Mouse (Mus musculus): ENCODE measurements around the gene Sp3. TPM values are rescaled to one million over a fixed set of nuclear protein-coding genes. Genes with fewer than 3 reads are reported as not detected.
A peak's percentile ranks its signal among the peaks of the same experiment; 100 is the strongest.

Sp3 gene
- total RNA-seq (2012; rRNA removed) = 34.9 and 36.1 TPM in 2 replicates
- polyA plus RNA-seq (2012; ENCODE audit: insufficient read depth in 1 of 2, insufficient read length in 2 of 2, low read depth in 1 of 2, low replicate concordance in 2 of 2, missing spikeins in 1 of 2) = 100 to 1,000 TPM in 1 of 2 experiments, 10 to 100 TPM in 1; 27.8 to 299 TPM

GRCm38 (mm10) chr2:72980337-72981074 is at the start of gene Sp3:
Gene Sp3 (minus strand): TSS chr2:72980446.
- H3K36me3 ChIP-seq (ENCODE audit: control insufficient read depth in 1 of 2, insufficient read depth in 2 of 2, low read length in 2 of 2) = peaks cover 0 to 33% of the 10 kb centered on the region in 2 experiments; a peak in 3 of 4 replicates
- H3K4me1 ChIP-seq (ENCODE audit: control insufficient read depth in 1 of 2, insufficient read depth in 2 of 2, low read length in 2 of 2) = peaks cover 4 to 11% of the 10 kb centered on the region in 2 experiments
- H3K79me2 ChIP-seq (ENCODE audit: control insufficient read depth, insufficient read depth, low read length, poor library complexity) = peaks cover 42% of the 10 kb centered on the region
- H3K27ac ChIP-seq (ENCODE audit: control insufficient read depth, low read depth, low read length) = peak within 1 kb of the TSS; percentile 99
- H3K4me3 ChIP-seq (ENCODE audit: control insufficient read depth in 1 of 2, insufficient read depth in 1 of 2, low read depth in 2 of 2, low read length in 2 of 2) = peak within 1 kb of the TSS; percentile 92
- H3K9ac ChIP-seq (ENCODE audit: control insufficient read depth, low read depth, low read length, poor library complexity, severe bottlenecking) = peak within 1 kb of the TSS; percentile 100
- H3K27me3 ChIP-seq (ENCODE audit: control insufficient read depth in 1 of 2, insufficient read depth in 2 of 2, low read length in 2 of 2) = no peaks in the 10 kb centered on the region
- DNase-seq (ENCODE audit: low read depth, low spot score) = peak; percentile 98
- no peaks in the 10 kb centered on the region for H3K9me3 ChIP-seq (replicated peaks; ENCODE audit: insufficient read depth, low read length)
- peak; percentile 38 for TF ChIP-seq SIN3A (IDR thresholded peaks at IDR 0.05; ENCODE audit: low read length)
- TF ChIP-seq TBP (IDR thresholded peaks at IDR 0.05; ENCODE audit: low read depth, low read length) = peak; percentile 82
- peak; percentile 81; the same call in 1 of the 2 replicates for TF ChIP-seq MAZ (IDR thresholded peaks at IDR 0.05; ENCODE audit: low read depth, low read length)
- peak; percentile 86 for TF ChIP-seq HCFC1 (IDR thresholded peaks at IDR 0.05; ENCODE audit: low read depth, low read length)
- TF ChIP-seq USF1 (IDR thresholded peaks at IDR 0.05; ENCODE audit: low read depth, low read length) = no peak
- no peak for TF ChIP-seq MAX (IDR thresholded peaks at IDR 0.05; ENCODE audit: low read length)
- no peak; the same call in 1 of the 2 replicates for TF ChIP-seq ZMIZ1 (IDR thresholded peaks at IDR 0.05; ENCODE audit: low read depth, low read length)
- TF ChIP-seq GABPA (IDR thresholded peaks at IDR 0.05; ENCODE audit: low read depth, low read length) = no peak
- peak; percentile 45 for TF ChIP-seq MXI1 (IDR thresholded peaks at IDR 0.05; ENCODE audit: low read depth, low read length)
- peak; percentile 81 to 86 for TF ChIP-seq POLR2A (IDR thresholded peaks at IDR 0.05; ENCODE audit: control insufficient read depth in 1 of 2, insufficient read depth in 1 of 2, low read depth in 1 of 2, low read length in 2 of 2, poor library complexity in 1 of 2)
- peak; percentile 39; the same call in 1 of the 2 replicates for TF ChIP-seq CHD2 (IDR thresholded peaks at IDR 0.05; ENCODE audit: low read length)
- no peak for TF ChIP-seq POLR2AphosphoS5 (IDR thresholded peaks at IDR 0.05; ENCODE audit: borderline replicate concordance, low read depth, low read length)
- no peak for TF ChIP-seq RCOR1 (IDR thresholded peaks at IDR 0.05; ENCODE audit: low read depth, low read length)
- TF ChIP-seq NELFE (IDR thresholded peaks at IDR 0.05; ENCODE audit: low read depth, low read length) = peak; percentile 75
- TF ChIP-seq ELF1 (IDR thresholded peaks at IDR 0.05; ENCODE audit: low read depth, low read length) = peak; percentile 85
- no peak for TF ChIP-seq E2F4 (IDR thresholded peaks at IDR 0.05; ENCODE audit: borderline replicate concordance, low read depth, low read length)
- TF ChIP-seq TAL1 (IDR thresholded peaks at IDR 0.05; ENCODE audit: low read length) = no peak
- TF ChIP-seq ZKSCAN1 (IDR thresholded peaks at IDR 0.05; ENCODE audit: low read depth, low read length) = no peak
- no peak for TF ChIP-seq MYB (IDR thresholded peaks at IDR 0.05; ENCODE audit: low read depth, low read length)
- TF ChIP-seq ZNF384 (IDR thresholded peaks at IDR 0.05; ENCODE audit: low read depth, low read length) = peak; percentile 74
- TF ChIP-seq POLR2AphosphoS2 (IDR thresholded peaks at IDR 0.05; ENCODE audit: low read length) = peak; percentile 84; the same call in 1 of the 2 replicates
- TF ChIP-seq NRF1 (IDR thresholded peaks at IDR 0.05; ENCODE audit: insufficient read depth, low read depth, low read length, poor library complexity, severe bottlenecking) = no peak
- TF ChIP-seq CTCF (IDR thresholded peaks at IDR 0.05 in 2 of 3, conservative IDR thresholded peaks at IDR 0.05 in 1 of 3; ENCODE audit: control insufficient read depth in 1 of 3, insufficient read depth in 1 of 3, low read depth in 2 of 3, low read length in 3 of 3, poor library complexity in 1 of 3, severe bottlenecking in 1 of 3) = no peak
- peak; percentile 48; the same call in 1 of the 2 replicates for TF ChIP-seq TCF12 (IDR thresholded peaks at IDR 0.05; ENCODE audit: low read depth, low read length)
- no peak for TF ChIP-seq MEF2A (IDR thresholded peaks at IDR 0.05; ENCODE audit: extremely low read depth, insufficient replicate concordance, low read depth, low read length, poor library complexity, severe bottlenecking)
